Mouse (Mus musculus) kidney, adult 9 months (tissue): ENCODE measurements around the gene Spire2.
"Not testable (repeated sequence)": the region's sequence is repeated elsewhere in the genome, so short reads cannot be mapped to it uniquely, and the experiment has no call there.

ENCODE experiments used
- DNase-seq: peaks from one replicate; pipeline ENCODE4 v3.0.0; 2022

The Spire2 gene

GRCm38 (mm10) chr8:123332262-123333090 lies at the start of gene Spire2:
TSS of gene Spire2 (plus strand) at chr8:123332713.
- peak; percentile 67 for DNase-seq

GRCm38 (mm10) chr8:123282994-123283393 lies 49.5 kb upstream of the Spire2 start:
- DNase-seq, result not testable (repeated sequence)

- no peak for DNase-seq
Measured at GRCm38 (mm10) chr8:123283991-123284390, 48.5 kb upstream of the Spire2 start.

GRCm38 (mm10) chr8:123284493-123284892 lies 48.0 kb upstream of the Spire2 start:
- DNase-seq, result no peak

- no peak for DNase-seq
Measured at GRCm38 (mm10) chr8:123287362-123287761, 45.2 kb upstream of the Spire2 start.

- peak; percentile 56 for DNase-seq
Measured at GRCm38 (mm10) chr8:123290166-123290565, 42.3 kb upstream of the Spire2 start.

GRCm38 (mm10) chr8:123290679-123291078 lies 41.8 kb upstream of the Spire2 start:
- DNase-seq, result no peak

- DNase-seq, result no peak
Measured at GRCm38 (mm10) chr8:123291716-123292115, 40.8 kb upstream of the Spire2 start.

- DNase-seq, result peak; percentile 69
Measured at GRCm38 (mm10) chr8:123292281-123292680, 40.2 kb upstream of the Spire2 start.

- DNase-seq, result no peak
Measured at GRCm38 (mm10) chr8:123292785-123293184, 39.7 kb upstream of the Spire2 start.

GRCm38 (mm10) chr8:123298301-123298700 lies 34.2 kb upstream of the Spire2 start:
- peak; percentile 16 for DNase-seq

- DNase-seq, result no peak
Measured at GRCm38 (mm10) chr8:123308738-123309137, 23.8 kb upstream of the Spire2 start.

GRCm38 (mm10) chr8:123317781-123318466 lies 14.6 kb upstream of the Spire2 start:
- DNase-seq, result peak; percentile 29

GRCm38 (mm10) chr8:123318467-123318911 lies 14.0 kb upstream of the Spire2 start, which contains the start of gene Fanca:
TSS of gene Fanca (minus strand) at chr8:123318576.
- DNase-seq, result peak; percentile 95

- DNase-seq, result peak; percentile 68
Measured at GRCm38 (mm10) chr8:123319522-123320164, 12.9 kb upstream of the Spire2 start.

GRCm38 (mm10) chr8:123328552-123328951 lies 4.0 kb upstream of the Spire2 start:
- DNase-seq, result no peak

GRCm38 (mm10) chr8:123329350-123329749 lies 3.2 kb upstream of the Spire2 start:
- no peak for DNase-seq

- peak; percentile 52 for DNase-seq
Measured at GRCm38 (mm10) chr8:123329961-123330360, 2.6 kb upstream of the Spire2 start.

GRCm38 (mm10) chr8:123330701-123331100 lies 1.8 kb upstream of the Spire2 start:
- no peak for DNase-seq

GRCm38 (mm10) chr8:123331301-123331700 lies 1.2 kb upstream of the Spire2 start:
- DNase-seq, result no peak

- DNase-seq, result no peak
Measured at GRCm38 (mm10) chr8:123331810-123332209, 703 bp upstream of the Spire2 start.

- DNase-seq, result no peak
Measured at GRCm38 (mm10) chr8:123333091-123333587, 626 bp downstream of the Spire2 start.

- no peak for DNase-seq
Measured at GRCm38 (mm10) chr8:123333864-123334263, 1.4 kb downstream of the Spire2 start.
